13 mouse cellular contexts compared by ENCODE assay signal in the genomic region with DNA sequence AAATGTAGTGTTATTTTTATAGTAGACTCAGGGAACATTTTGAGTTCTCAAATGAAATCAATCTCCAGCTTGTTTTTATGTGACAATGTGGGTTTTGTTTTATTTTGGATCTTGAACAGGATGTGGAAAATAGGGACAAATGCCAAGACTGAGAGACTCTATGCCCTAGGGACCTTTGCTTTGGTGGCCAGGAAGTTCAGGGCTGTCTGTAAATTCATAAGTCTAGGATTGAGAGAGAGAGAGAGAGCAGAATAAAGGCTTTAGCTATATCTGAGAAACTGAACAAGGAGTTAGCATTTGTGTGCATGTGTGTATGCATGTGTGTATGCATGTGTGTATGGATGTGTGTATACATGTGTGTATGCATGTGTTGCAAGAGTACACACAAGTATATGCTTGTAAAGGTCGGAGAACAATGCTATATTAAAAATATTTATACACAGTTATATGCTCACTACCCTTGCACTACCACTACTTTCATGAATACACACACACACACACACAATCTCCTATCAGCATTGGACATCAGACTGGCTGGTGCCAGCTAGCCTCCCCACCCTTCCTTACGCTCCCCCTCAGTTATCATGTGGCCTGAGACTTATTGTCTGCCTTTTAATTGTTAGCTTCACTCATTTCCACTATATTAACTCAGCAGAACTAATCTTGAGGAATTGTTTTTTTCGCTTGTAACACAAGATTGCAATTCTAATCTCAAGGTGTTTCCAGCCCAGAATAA. TPM values are rescaled to one million over a fixed set of nuclear protein-coding genes. Genes with fewer than 3 reads are reported as not detected.
DNase-seq lines count a peak whose midpoint lies in the region; ATAC-seq lines count a peak whose summit lies in the region.
"Had no signal": no experiment of that assay in that cellular context is flagged by ENCODE, and none has a peak within 500 bp of the region (broad histone marks: within the 10 kb centered on the region; RNA-seq: fewer than 3 reads in every experiment).

No protein-coding gene starts in this region.

- no peak overlapping the region for H3K4me3 ChIP-seq in heart, embryonic 15.5 days
- H3K4me3 ChIP-seq: forebrain, embryonic 12.5 days; neural tube, embryonic 13.5 days had no signal

- no peak overlapping the region for H3K4me2 ChIP-seq in heart, embryonic 15.5 days
- H3K4me2 ChIP-seq: forebrain, embryonic 12.5 days; neural tube, embryonic 13.5 days had no signal

- no peak overlapping the region for H3K9ac ChIP-seq in heart, embryonic 15.5 days
- H3K9ac ChIP-seq: forebrain, embryonic 12.5 days; neural tube, embryonic 13.5 days had no signal

- WGBS in heart, embryonic 15.5 days = 60% methylated on average over 3 of the region's 3 CpGs

- no peaks in the 10 kb centered on the region for H3K27me3 ChIP-seq in heart, embryonic 15.5 days
- H3K27me3 ChIP-seq: forebrain, embryonic 12.5 days; neural tube, embryonic 13.5 days; Patski had no signal

- H3K4me1 ChIP-seq in heart, embryonic 15.5 days (replicated peaks) = 0 out of 2 replicates have a peak, but pooled peaks cover 2% of the 10 kb centered on the region
- H3K4me1 ChIP-seq: forebrain, embryonic 12.5 days; neural tube, embryonic 13.5 days had no signal

- no peaks in the 10 kb centered on the region for H3K36me3 ChIP-seq in heart, embryonic 15.5 days
- H3K36me3 ChIP-seq: forebrain, embryonic 12.5 days; neural tube, embryonic 13.5 days had no signal

- ATAC-seq in heart, embryonic 15.5 days (replicated peaks; ENCODE audit: insufficient number of reproducible peaks, insufficient read depth, low FRiP score, low read depth) = peak; percentile 47; the same call in 1 of the 2 replicates
- ATAC-seq in erythroblast, adult 5-6 weeks (replicated peaks; ENCODE audit: low FRiP score, poor library complexity, severe bottlenecking) = no peak
- ATAC-seq in inflammation-experienced regulatory T-cells, adult 6 months = no peak
- no peak for ATAC-seq in frontal cortex, adult (ENCODE audit: low TSS enrichment)
- ATAC-seq: intestine, embryonic 16.5 days; Patski had no signal

- no peaks in the 10 kb centered on the region for H3K9me3 ChIP-seq in heart, embryonic 15.5 days (replicated peaks)
- H3K9me3 ChIP-seq: neural tube, embryonic 13.5 days had no signal

- peak; percentile 16 to 52 for DNase-seq in adrenal gland, adult (ENCODE audit: inconsistent age in 2 of 2, low spot score in 1 of 2)
- DNase-seq in adrenal gland, postnatal 4 days (ENCODE audit: low spot score in 2 of 2) = no peak
- DNase-seq in Muller cell, postnatal 12 days (ENCODE audit: inconsistent ontology term) = peak; percentile 20
- peak; percentile 74 for DNase-seq in kidney, postnatal 14 days
- DNase-seq: cerebellum, adult 11-12 months had no signal

- peak overlapping the region; percentile 51 for H3K27ac ChIP-seq in heart, embryonic 15.5 days
- H3K27ac ChIP-seq: forebrain, embryonic 12.5 days; neural tube, embryonic 13.5 days had no signal

RNA-seq across cellular contexts. Expression of a gene that starts 33.5 kb away (rescaled TPM):
- total RNA-seq in adrenal gland, postnatal 4 days (2021) = 10 to 100 TPM; 64.0 to 65.0 TPM
- polyA plus RNA-seq in heart, embryonic 15.5 days (2015; fragmentation: Nextera tagmentation; extraction: Ambion mirVana) = 297 and 303 TPM in 2 replicates
- total RNA-seq in erythroblast, adult 5-6 weeks (2015; ENCODE audit: low replicate concordance) = 1.2 TPM in 1 of 2 replicates, not detected in the other
- not detected in 2 replicates for total RNA-seq in erythroblast, adult 5-6 weeks (2017; ENCODE audit: low replicate concordance)
- polyA plus RNA-seq in inflammation-experienced regulatory T-cells, adult 6 months (2017; shearing (Covaris generic)) = not detected

Comparison
In these comparisons a context has a peak if more than half of its experiments do, and no peak if none do; other contexts are left out.
1. DNase-seq: peak in adrenal gland, adult (2 of 2), Muller cell, postnatal 12 days (single experiment) and kidney, postnatal 14 days (single experiment); none in adrenal gland, postnatal 4 days (0 of 2).
2. RNA of a gene that starts 33.5 kb away (total RNA-seq): 64.0 to 65.0 TPM in adrenal gland, postnatal 4 days; 1.2 TPM in erythroblast, adult 5-6 weeks; every median in the first group is over 10 times any median in the second.